Mouse (Mus musculus) stomach, embryonic 16.5 days (tissue): ENCODE data around the gene Mrpl54. TPM values are rescaled to one million over a fixed set of nuclear protein-coding genes. Genes with fewer than 3 reads are reported as not detected.

Source experiments
- ATAC-seq: fragments of 200-750 bp; cut with Nextera tagmentation; 2 replicates; pipeline ENCODE4 v1.8.0; 2017; ENCODE audit warnings: moderate number of reproducible peaks, moderate TSS enrichment; ENCODE audit not compliant: insufficient read depth, low FRiP score
- H3K27ac ChIP-seq: fragments of 300-500 bp; sonication (generic); 2 replicates; pipeline ENCODE4 v1.5.1; 2014; ENCODE audit warnings: low read length
- H3K27me3 ChIP-seq: fragments of 300-500 bp; sonication (generic); 2 replicates; pipeline ENCODE4 v1.6.1; 2014; ENCODE audit warnings: low read length, control low read depth, mixed read lengths; ENCODE audit not compliant: control insufficient read depth, insufficient read depth
- H3K36me3 ChIP-seq: fragments of 300-500 bp; sonication (generic); 2 replicates; pipeline ENCODE4 v1.6.1; 2014; ENCODE audit warnings: low read length; ENCODE audit not compliant: control insufficient read depth, insufficient read depth
- H3K4me1 ChIP-seq: fragments of 300-500 bp; sonication (generic); 2 replicates; pipeline ENCODE4 v1.6.1; 2014; ENCODE audit warnings: low read length, control low read depth, mixed read lengths; ENCODE audit not compliant: control insufficient read depth, insufficient read depth
- H3K4me2 ChIP-seq: fragments of 300-500 bp; sonication (generic); 2 replicates; pipeline ENCODE4 v1.6.1; 2014; ENCODE audit warnings: low read depth, low read length, mixed read lengths
- H3K4me3 ChIP-seq: fragments of 300-500 bp; sonication (generic); replicated peaks from 2 replicates; pipeline ENCODE4 v1.5.1; 2014; ENCODE audit warnings: mild to moderate bottlenecking, low read length
- H3K9ac ChIP-seq: fragments of 300-500 bp; sonication (generic); 2 replicates; pipeline ENCODE4 v1.6.1; 2014; ENCODE audit warnings: low read length
- H3K9me3 ChIP-seq: fragments of 300-500 bp; sonication (generic); replicated peaks from 2 replicates; pipeline ENCODE4 v1.6.1; 2016; ENCODE audit warnings: low read length, control low read depth; ENCODE audit not compliant: control insufficient read depth
- WGBS: fragments of 180-500 bp; shearing (Covaris S2); extraction: QIAGEN DNeasy Blood & Tissue Kit; methylation state at CpG from one replicate; pipeline ENCODE4 v1.1.7; 2014; 5-methylcytosine and 5-hydroxymethylcytosine counted together
- polyA plus RNA-seq: library from polyadenylated mRNA; unstranded; fragments of >200 nt; fragmentation: Nextera tagmentation; extraction: Ambion mirVana; gene quantifications from 2 replicates; pipeline ENCODE4 v1.2.1, GENCODE M21; 2015

The Mrpl54 gene
- 197 and 220 TPM in 2 replicates for polyA plus RNA-seq

- H3K27me3 ChIP-seq = no peaks in the 10 kb centered on the region
- H3K9me3 ChIP-seq = no peaks in the 10 kb centered on the region
- peak within 1 kb of the TSS; percentile 89 for H3K4me3 ChIP-seq
- peaks cover 20% of the 10 kb centered on the region for H3K4me1 ChIP-seq
- H3K9ac ChIP-seq = peak within 1 kb of the TSS; percentile 96
- peak within 1 kb of the TSS; percentile 92 for H3K27ac ChIP-seq
- H3K4me2 ChIP-seq = peak within 1 kb of the TSS; percentile 90
- H3K36me3 ChIP-seq = no peaks in the 10 kb centered on the region; the same call in 1 of the 2 replicates
- peak; percentile 95 for ATAC-seq
- WGBS = under 1% methylated on average over 48 of the region's 48 CpGs
Measured at GRCm38 (mm10) chr10:81266211-81267105, at the start of gene Mrpl54, which contains the start of gene Apba3. Gene Mrpl54 (minus strand): TSS chr10:81266934. Gene Apba3 (plus strand): TSS chr10:81266960.

GRCm38 (mm10) chr10:81315587-81315986, 48.9 kb upstream of the Mrpl54 start:
- WGBS = 90% methylated on average over 16 of the region's 16 CpGs
- no peak overlapping the region for H3K4me3 ChIP-seq
- no peak overlapping the region for H3K9ac ChIP-seq
- no peak overlapping the region for H3K27ac ChIP-seq
- peaks cover 14% of the 10 kb centered on the region; the same call in 1 of the 2 replicates for H3K36me3 ChIP-seq
- no peaks in the 10 kb centered on the region for H3K9me3 ChIP-seq
- H3K4me1 ChIP-seq = peaks cover 29% of the 10 kb centered on the region
- no peaks in the 10 kb centered on the region for H3K27me3 ChIP-seq
- H3K4me2 ChIP-seq = no peak overlapping the region
- ATAC-seq = no peak

GRCm38 (mm10) chr10:81314201-81314600, 47.5 kb upstream of the Mrpl54 start:
- Histone ChIP-seq H3K27me3 (no peaks in the 10 kb centered on the region), H3K4me1 (peaks cover 22% of the 10 kb centered on the region), H3K4me2 (no peak overlapping the region), H3K4me3 (no peak overlapping the region), H3K9ac (no peak overlapping the region), H3K27ac (no peak overlapping the region), H3K36me3 (peaks cover 17% of the 10 kb centered on the region), H3K9me3 (no peaks in the 10 kb centered on the region)
- WGBS = 78% methylated on average over 7 of the region's 7 CpGs
- ATAC-seq = no peak

GRCm38 (mm10) chr10:81313581-81313980, 46.8 kb upstream of the Mrpl54 start:
- Histone ChIP-seq H3K9ac (no peak overlapping the region), H3K36me3 (peaks cover 24% of the 10 kb centered on the region), H3K27me3 (no peaks in the 10 kb centered on the region), H3K4me3 (no peak overlapping the region), H3K4me1 (peaks cover 18% of the 10 kb centered on the region), H3K9me3 (no peaks in the 10 kb centered on the region), H3K4me2 (no peak overlapping the region), H3K27ac (no peak overlapping the region)
- ATAC-seq = no peak
- WGBS = 90% methylated on average over 13 of the region's 13 CpGs

GRCm38 (mm10) chr10:81309571-81309970, 42.8 kb upstream of the Mrpl54 start:
- Histone ChIP-seq H3K27ac (no peak overlapping the region), H3K9ac (no peak overlapping the region), H3K27me3 (no peaks in the 10 kb centered on the region), H3K4me1 (peaks cover 4% of the 10 kb centered on the region; the same call in 1 of the 2 replicates), H3K4me3 (no peak overlapping the region), H3K4me2 (no peak overlapping the region), H3K9me3 (no peaks in the 10 kb centered on the region), H3K36me3 (peaks cover 31% of the 10 kb centered on the region)
- no peak for ATAC-seq
- WGBS = 84% methylated on average over 5 of the region's 5 CpGs

GRCm38 (mm10) chr10:81306837-81307682, 40.3 kb upstream of the Mrpl54 start:
- H3K36me3 ChIP-seq = peaks cover 26% of the 10 kb centered on the region
- no peak for ATAC-seq
- 90% methylated on average over 21 of the region's 21 CpGs for WGBS

GRCm38 (mm10) chr10:81306173-81306668, 39.5 kb upstream of the Mrpl54 start:
- H3K4me3 ChIP-seq = no peak overlapping the region
- no peak overlapping the region for H3K27ac ChIP-seq
- H3K4me1 ChIP-seq = peaks cover 23% of the 10 kb centered on the region
- 92% methylated on average over 12 of the region's 12 CpGs for WGBS
- H3K27me3 ChIP-seq = no peaks in the 10 kb centered on the region
- no peak overlapping the region for H3K9ac ChIP-seq
- peaks cover 26% of the 10 kb centered on the region; the same call in 1 of the 2 replicates for H3K36me3 ChIP-seq
- no peak overlapping the region for H3K4me2 ChIP-seq
- H3K9me3 ChIP-seq = no peaks in the 10 kb centered on the region
- ATAC-seq = no peak

More at GRCm38 (mm10) chr10:81306837-81307682, 40.3 kb upstream of the Mrpl54 start:
- Histone ChIP-seq H3K9ac (no peak overlapping the region), H3K4me3 (no peak overlapping the region), H3K4me1 (peaks cover 22% of the 10 kb centered on the region), H3K4me2 (no peak overlapping the region), H3K9me3 (no peaks in the 10 kb centered on the region), H3K27ac (no peak overlapping the region), H3K27me3 (no peaks in the 10 kb centered on the region)

GRCm38 (mm10) chr10:81305663-81306062, 38.9 kb upstream of the Mrpl54 start:
- Histone ChIP-seq H3K27me3 (no peaks in the 10 kb centered on the region), H3K9ac (no peak overlapping the region), H3K4me3 (no peak overlapping the region), H3K9me3 (no peaks in the 10 kb centered on the region), H3K27ac (no peak overlapping the region), H3K4me1 (peaks cover 23% of the 10 kb centered on the region), H3K36me3 (peaks cover 26% of the 10 kb centered on the region; the same call in 1 of the 2 replicates), H3K4me2 (no peak overlapping the region)
- no peak for ATAC-seq
- WGBS = 94% methylated on average over 14 of the region's 14 CpGs
